Mouse (Mus musculus): ENCODE results near the gene Defb9. TPM values are rescaled to one million over a fixed set of nuclear protein-coding genes. Genes with fewer than 3 reads are reported as not detected.
"Not testable (repeated sequence)": the region's sequence is repeated elsewhere in the genome, so short reads cannot be mapped to it uniquely, and the experiment has no call there.

The Defb9 gene
- polyA plus RNA-seq (2015; fragmentation: Nextera tagmentation; extraction: Ambion mirVana) = not detected in 2 replicates

DNA sequence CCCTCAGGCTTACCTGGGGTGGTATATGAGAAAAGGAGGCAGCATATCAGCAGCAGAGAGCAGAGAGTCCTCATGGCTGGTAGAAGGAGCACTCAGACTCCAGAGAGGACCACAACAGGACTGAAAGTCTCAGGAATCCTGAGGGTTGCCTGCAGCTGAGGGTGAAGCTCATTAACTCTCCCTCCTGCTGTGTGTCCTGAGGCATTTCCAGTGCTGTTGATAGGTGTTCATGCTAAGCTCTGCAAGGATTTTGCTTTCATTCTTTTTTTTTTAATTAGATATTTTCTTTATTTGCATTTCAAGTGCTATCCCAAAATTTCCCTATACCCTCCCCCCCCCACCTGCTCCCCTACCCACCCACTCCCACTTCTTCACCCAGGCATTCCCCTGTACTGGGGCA, at the start of gene Defb9:
Gene Defb9, minus strand, starts transcription at position 101 of the 400 bp plus-strand sequence.
- ATAC-seq (ENCODE audit: insufficient number of reproducible peaks, low FRiP score, low TSS enrichment, low read depth); H3K36me3 ChIP-seq; H3K4me1 ChIP-seq; H3K4me3 ChIP-seq; H3K9me3 ChIP-seq; H3K9ac ChIP-seq; H3K27ac ChIP-seq; H3K27me3 ChIP-seq; H3K4me2 ChIP-seq: not testable (repeated sequence)

DNA sequence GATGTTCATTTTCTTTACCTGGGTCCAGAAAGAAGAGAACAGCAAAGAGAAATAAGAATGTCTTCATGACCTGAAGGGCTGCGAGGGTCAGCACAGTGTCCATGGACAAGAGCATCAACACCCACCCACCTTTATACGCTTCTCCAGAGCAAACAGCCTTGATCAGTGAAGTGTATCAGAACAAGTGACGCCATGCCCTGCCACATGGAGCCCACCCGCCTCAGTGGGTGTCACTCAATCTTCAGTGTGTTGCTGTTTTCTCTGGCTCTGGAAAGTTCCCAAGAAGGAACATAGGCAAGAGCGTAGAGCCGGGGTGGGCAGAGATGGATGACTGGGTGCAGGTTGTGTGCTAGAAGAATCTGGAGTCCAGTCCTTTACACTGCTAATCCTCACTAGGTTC, 47.4 kb upstream of the Defb9 start, which contains the start of gene Defb15:
Gene Defb15, minus strand, starts transcription at position 101 of the 400 bp plus-strand sequence.
- H3K9me3 ChIP-seq = no peaks in the 10 kb centered on the region
- ATAC-seq (ENCODE audit: insufficient number of reproducible peaks, low FRiP score, low TSS enrichment, low read depth) = no peak
- no peak within 1 kb of the TSS for H3K27ac ChIP-seq
- H3K27me3 ChIP-seq = no peaks in the 10 kb centered on the region
- H3K9ac ChIP-seq = no peak within 1 kb of the TSS
- 89% methylated on average over 6 of the region's 6 CpGs for WGBS
- H3K36me3 ChIP-seq = no peaks in the 10 kb centered on the region
- H3K4me1 ChIP-seq = no peaks in the 10 kb centered on the region
- no peak within 1 kb of the TSS for H3K4me3 ChIP-seq
- no peak within 1 kb of the TSS for H3K4me2 ChIP-seq

DNA sequence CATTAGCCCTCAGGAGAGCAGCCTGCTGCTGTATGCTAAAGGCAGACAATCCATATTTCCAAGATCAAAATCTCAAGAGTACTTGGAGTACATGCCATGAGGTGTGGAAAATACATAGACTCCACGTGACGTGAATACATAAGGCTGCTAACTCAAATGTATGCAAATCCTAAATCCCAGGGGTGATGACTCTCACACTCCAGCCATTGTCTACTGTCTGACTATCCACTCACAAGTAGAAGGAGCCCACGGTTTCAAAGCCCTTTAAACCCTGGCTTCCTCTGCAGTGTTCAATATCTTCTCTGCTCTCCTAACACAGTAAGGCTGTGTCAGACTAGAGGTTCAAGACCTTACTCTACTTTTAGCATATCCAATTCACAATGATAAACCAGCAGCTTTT, 45.5 kb upstream of the Defb9 start:
- H3K4me1 ChIP-seq; H3K27ac ChIP-seq; H3K4me3 ChIP-seq; H3K9me3 ChIP-seq; H3K9ac ChIP-seq; H3K36me3 ChIP-seq; ATAC-seq (ENCODE audit: insufficient number of reproducible peaks, low FRiP score, low TSS enrichment, low read depth); H3K4me2 ChIP-seq; H3K27me3 ChIP-seq: not testable (repeated sequence)
- 82% methylated on average over 3 of the region's 3 CpGs for WGBS

DNA sequence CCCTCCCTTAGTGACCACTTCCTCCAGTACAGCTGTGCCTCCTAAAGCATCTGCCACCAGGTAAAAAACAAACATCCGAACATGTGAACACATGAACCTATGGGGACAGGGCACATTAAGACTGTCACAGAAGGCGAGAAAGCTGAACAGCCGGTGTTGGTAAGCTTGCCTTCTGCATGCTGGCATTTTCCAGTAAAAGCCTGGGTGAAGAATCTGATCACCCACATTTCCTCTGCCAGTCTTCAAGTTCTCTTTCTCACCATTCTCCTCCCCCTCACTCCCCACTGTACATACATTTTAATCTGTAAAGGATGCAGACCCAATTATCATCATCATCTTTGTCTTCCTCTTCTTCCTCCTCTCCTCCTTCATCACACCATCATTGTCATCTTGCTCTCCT, 30.4 kb upstream of the Defb9 start:
- Histone ChIP-seq H3K27me3 (no peaks in the 10 kb centered on the region), H3K36me3 (no peaks in the 10 kb centered on the region), H3K9ac (no peak overlapping the region), H3K9me3 (no peaks in the 10 kb centered on the region), H3K4me3 (no peak overlapping the region), H3K4me2 (no peak overlapping the region), H3K4me1 (no peaks in the 10 kb centered on the region), H3K27ac (no peak overlapping the region)
- ATAC-seq (ENCODE audit: insufficient number of reproducible peaks, low FRiP score, low TSS enrichment, low read depth) = no peak
- 73% methylated on average over 3 of the region's 3 CpGs for WGBS

DNA sequence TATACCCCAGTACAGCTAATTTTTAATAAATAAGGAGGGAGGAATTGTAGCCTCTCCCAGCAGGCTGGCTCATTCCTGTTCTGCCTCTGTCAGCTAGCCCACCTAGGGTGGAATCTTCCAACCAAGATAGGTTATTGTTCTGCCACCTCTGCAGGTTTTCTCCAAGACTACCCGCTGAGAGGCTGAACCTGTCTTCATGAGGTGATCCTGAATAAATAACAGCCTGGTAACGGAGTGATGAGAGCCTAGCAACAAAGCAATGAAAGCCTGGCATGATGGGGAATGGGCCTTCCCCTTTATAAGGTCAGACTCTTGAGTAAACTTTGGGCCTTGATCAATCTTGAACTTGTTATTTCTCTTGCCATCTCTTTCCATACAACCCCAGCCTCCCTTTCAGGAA, 27.3 kb upstream of the Defb9 start:
- H3K27ac ChIP-seq = no peak overlapping the region
- no peak overlapping the region for H3K4me3 ChIP-seq
- no peaks in the 10 kb centered on the region for H3K4me1 ChIP-seq
- no peak overlapping the region for H3K4me2 ChIP-seq
- ATAC-seq (ENCODE audit: insufficient number of reproducible peaks, low FRiP score, low TSS enrichment, low read depth) = no peak
- no peaks in the 10 kb centered on the region for H3K27me3 ChIP-seq
- no peak overlapping the region for H3K9ac ChIP-seq
- H3K36me3 ChIP-seq = no peaks in the 10 kb centered on the region
- 23% methylated on average over 2 of the region's 2 CpGs for WGBS
- H3K9me3 ChIP-seq = no peaks in the 10 kb centered on the region

DNA sequence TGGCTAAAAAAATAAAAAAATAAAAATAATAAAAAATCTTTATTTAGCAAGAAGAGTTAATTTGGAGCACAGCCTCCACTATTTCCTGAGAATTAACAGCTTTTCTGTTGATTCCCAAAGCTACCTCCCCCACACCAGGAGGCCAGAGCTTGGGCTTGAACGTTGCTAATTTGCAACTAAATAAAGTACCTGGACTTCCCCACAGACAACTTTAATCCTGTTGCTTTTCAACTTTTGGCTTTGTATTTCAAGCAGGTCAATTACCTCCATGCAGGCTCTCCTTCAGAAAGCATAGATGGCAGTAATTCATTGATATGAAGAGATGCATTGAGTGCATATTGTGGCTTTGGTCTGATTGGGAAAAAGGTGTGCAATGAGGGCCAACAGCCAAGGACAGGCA, 26.7 kb upstream of the Defb9 start:
- H3K27ac ChIP-seq = no peak overlapping the region
- H3K36me3 ChIP-seq = no peaks in the 10 kb centered on the region
- WGBS = 10% methylated on average over 1 of the region's 1 CpGs
- no peaks in the 10 kb centered on the region for H3K4me1 ChIP-seq
- H3K9ac ChIP-seq = no peak overlapping the region
- H3K9me3 ChIP-seq = no peaks in the 10 kb centered on the region
- no peaks in the 10 kb centered on the region for H3K27me3 ChIP-seq
- no peak for ATAC-seq (ENCODE audit: insufficient number of reproducible peaks, low FRiP score, low TSS enrichment, low read depth)
- no peak overlapping the region for H3K4me2 ChIP-seq
- no peak overlapping the region for H3K4me3 ChIP-seq

DNA sequence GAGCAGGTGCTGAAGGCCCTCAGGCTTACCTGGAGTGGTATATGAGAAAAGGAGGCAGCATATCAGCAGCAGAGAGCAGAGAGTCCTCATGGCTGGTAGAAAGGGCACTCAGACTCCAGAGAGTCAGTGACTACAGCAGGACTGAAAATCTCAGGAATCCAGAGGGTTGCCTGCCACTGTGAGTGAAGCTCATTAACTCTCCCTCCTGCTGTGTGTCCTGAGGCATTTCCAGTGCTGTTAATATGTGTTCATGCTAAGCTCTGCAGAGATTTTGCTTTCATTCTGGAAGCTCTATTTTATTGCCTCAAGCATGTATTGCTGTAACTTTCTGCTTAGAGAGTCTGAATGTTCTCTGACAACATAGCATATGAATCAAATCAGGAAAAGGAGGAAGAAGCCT, 21.1 kb upstream of the Defb9 start, which contains the start of gene Defb11:
Gene Defb11, minus strand, starts transcription at position 123 of the 400 bp plus-strand sequence.
- H3K9ac ChIP-seq; H3K4me3 ChIP-seq; H3K9me3 ChIP-seq; H3K4me2 ChIP-seq; H3K27ac ChIP-seq; H3K4me1 ChIP-seq; ATAC-seq (ENCODE audit: insufficient number of reproducible peaks, low FRiP score, low TSS enrichment, low read depth); H3K27me3 ChIP-seq; H3K36me3 ChIP-seq: not testable (repeated sequence)

DNA sequence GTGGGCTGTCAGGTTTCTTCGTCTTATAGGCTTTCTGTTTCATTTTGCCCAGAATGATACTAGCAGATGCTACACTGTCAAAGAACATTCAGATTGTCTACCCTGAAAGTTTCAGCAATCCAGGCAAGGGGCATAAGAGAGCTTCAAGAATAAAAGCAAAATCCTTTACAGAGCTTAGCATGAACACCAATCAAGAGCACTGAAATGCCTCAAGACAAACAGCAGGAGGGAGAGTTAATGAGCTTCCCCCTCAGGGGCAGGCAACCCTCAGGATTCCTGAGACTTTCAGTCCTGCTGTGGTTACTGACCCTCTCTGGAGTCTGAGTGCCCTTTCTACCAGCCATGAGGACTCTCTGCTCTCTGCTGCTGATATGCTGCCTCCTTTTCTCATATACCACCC, 26.6 kb downstream of the Defb9 start, which contains the start of gene Defb10:
Gene Defb10, plus strand, starts transcription at position 316 of the 400 bp plus-strand sequence.
- H3K4me3 ChIP-seq; H3K9ac ChIP-seq; H3K36me3 ChIP-seq; H3K27ac ChIP-seq; H3K4me1 ChIP-seq; H3K4me2 ChIP-seq; H3K27me3 ChIP-seq; ATAC-seq (ENCODE audit: insufficient number of reproducible peaks, low FRiP score, low TSS enrichment, low read depth); H3K9me3 ChIP-seq: not testable (repeated sequence)
- WGBS = 50% methylated on average over 1 of the region's 1 CpGs

Other genes starting within 250 kb of the Defb9 start
- gene Defa17, start 229.6 kb downstream of the Defb9 start, polyA plus RNA-seq (2015; fragmentation: Nextera tagmentation; extraction: Ambion mirVana) = not detected in 2 replicates
- not detected in 2 replicates for gene Defa34, start 219.6 kb downstream of the Defb9 start, polyA plus RNA-seq (2015; fragmentation: Nextera tagmentation; extraction: Ambion mirVana)
- not detected in 2 replicates for gene AY761184, start 181.8 kb downstream of the Defb9 start, polyA plus RNA-seq (2015; fragmentation: Nextera tagmentation; extraction: Ambion mirVana)
- not detected in 2 replicates for gene Defa24, start 150.9 kb downstream of the Defb9 start, polyA plus RNA-seq (2015; fragmentation: Nextera tagmentation; extraction: Ambion mirVana)
- gene Defb50, start 61.9 kb downstream of the Defb9 start, polyA plus RNA-seq (2015; fragmentation: Nextera tagmentation; extraction: Ambion mirVana) = not detected in 2 replicates
- gene Defb2, start 45.5 kb downstream of the Defb9 start, polyA plus RNA-seq (2015; fragmentation: Nextera tagmentation; extraction: Ambion mirVana) = 1.3 TPM in 1 of 2 replicates, not detected in the other
- not detected in 2 replicates for gene Defb10, start 26.5 kb downstream of the Defb9 start, polyA plus RNA-seq (2015; fragmentation: Nextera tagmentation; extraction: Ambion mirVana)
- not detected in 2 replicates for gene Defb11, start 21.0 kb upstream of the Defb9 start, polyA plus RNA-seq (2015; fragmentation: Nextera tagmentation; extraction: Ambion mirVana)
- gene Defb15, start 47.3 kb upstream of the Defb9 start, polyA plus RNA-seq (2015; fragmentation: Nextera tagmentation; extraction: Ambion mirVana) = not detected in 2 replicates
- not detected in 2 replicates for gene Defb35, start 52.9 kb upstream of the Defb9 start, polyA plus RNA-seq (2015; fragmentation: Nextera tagmentation; extraction: Ambion mirVana)
- not detected in 2 replicates for gene Defb13, start 61.3 kb upstream of the Defb9 start, polyA plus RNA-seq (2015; fragmentation: Nextera tagmentation; extraction: Ambion mirVana)
- not detected in 2 replicates for gene Fam90a1a, start 73.3 kb upstream of the Defb9 start, polyA plus RNA-seq (2015; fragmentation: Nextera tagmentation; extraction: Ambion mirVana)
- not detected in 2 replicates for gene Ccdc70, start 84.4 kb upstream of the Defb9 start, polyA plus RNA-seq (2015; fragmentation: Nextera tagmentation; extraction: Ambion mirVana)
- gene Atp7b, start 174.9 kb upstream of the Defb9 start, polyA plus RNA-seq (2015; fragmentation: Nextera tagmentation; extraction: Ambion mirVana) = 0.27 and 0.29 TPM in 2 replicates
- gene Alg11, start 175.3 kb upstream of the Defb9 start, polyA plus RNA-seq (2015; fragmentation: Nextera tagmentation; extraction: Ambion mirVana) = 32.6 and 35.6 TPM in 2 replicates
- gene Nek5, start 239.6 kb upstream of the Defb9 start, polyA plus RNA-seq (2015; fragmentation: Nextera tagmentation; extraction: Ambion mirVana) = 0.07 and 0.19 TPM in 2 replicates